Mouse (Mus musculus) right cerebral cortex, adult 18-20 months (tissue): Measurements from ENCODE around the gene Sergef.
A peak's percentile ranks its signal among the peaks of the same experiment; 100 is the strongest.
"Not testable (repeated sequence)": the region's sequence is repeated elsewhere in the genome, so short reads cannot be mapped to it uniquely, and the experiment has no call there.

Experiments
- DNase-seq: peaks from one replicate; pipeline ENCODE4 v3.0.0; 2022; ENCODE audit warnings: mixed read lengths

The Sergef gene

DNA sequence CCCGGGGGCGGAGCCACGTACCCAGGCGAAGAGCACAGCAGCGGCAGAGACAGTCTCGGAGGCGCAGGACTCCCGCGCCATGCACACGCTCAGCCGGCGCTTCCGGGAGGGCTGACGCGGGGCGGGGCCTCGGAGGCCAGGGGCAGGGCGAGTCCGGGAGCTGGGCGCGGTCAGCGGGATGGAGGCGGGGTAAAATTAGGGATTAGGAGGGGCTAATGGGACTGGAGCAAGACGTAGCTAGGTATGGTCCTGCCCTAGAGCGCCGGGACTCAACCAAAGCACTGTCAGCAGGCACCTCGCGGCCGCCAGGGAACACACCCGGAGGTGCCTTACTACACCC lies at the start of gene Sergef:
Gene Sergef, minus strand, starts transcription at position 116 of the 340 bp plus-strand sequence.
- DNase-seq = peak; percentile 94

DNA sequence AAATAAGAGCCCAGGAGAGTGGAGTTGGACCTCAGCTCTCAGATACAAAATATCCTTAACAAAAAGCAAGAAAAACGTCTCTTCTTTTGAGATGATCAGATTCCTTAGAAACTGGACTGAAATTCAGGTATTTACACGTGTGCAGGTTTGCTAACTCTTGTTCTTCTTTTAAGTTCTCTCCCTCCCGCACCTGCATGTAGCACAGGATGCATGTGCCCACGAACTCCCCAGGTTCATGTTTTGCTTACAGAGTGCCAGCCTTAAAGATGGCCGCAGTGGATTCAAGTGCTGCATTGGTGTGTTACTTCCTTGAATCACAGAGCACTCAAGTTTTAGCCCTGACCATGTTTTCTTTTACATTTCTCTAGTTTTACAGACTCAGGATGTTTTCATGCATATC lies 47.2 kb upstream of the Sergef start:
- DNase-seq = no peak

DNA sequence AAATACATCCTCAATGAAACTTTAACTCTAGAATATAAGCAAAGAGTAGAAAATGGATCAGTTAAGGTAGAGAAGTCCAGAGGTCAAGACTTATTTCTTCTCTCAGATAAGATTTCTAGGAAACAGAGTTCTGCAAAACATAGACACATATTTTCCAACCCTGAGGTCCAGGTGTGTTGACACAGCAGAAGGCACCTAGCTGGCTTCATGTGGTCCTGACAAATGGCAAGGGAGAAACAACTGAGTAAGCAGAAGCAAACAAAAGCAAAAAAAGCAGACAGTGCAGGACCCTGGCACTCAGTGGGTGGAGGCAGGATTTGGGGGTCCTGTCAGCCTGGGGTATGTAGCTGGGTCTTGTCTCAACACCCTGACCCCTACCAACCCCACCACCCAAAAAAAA lies 41.1 kb upstream of the Sergef start:
- DNase-seq = no peak

DNA sequence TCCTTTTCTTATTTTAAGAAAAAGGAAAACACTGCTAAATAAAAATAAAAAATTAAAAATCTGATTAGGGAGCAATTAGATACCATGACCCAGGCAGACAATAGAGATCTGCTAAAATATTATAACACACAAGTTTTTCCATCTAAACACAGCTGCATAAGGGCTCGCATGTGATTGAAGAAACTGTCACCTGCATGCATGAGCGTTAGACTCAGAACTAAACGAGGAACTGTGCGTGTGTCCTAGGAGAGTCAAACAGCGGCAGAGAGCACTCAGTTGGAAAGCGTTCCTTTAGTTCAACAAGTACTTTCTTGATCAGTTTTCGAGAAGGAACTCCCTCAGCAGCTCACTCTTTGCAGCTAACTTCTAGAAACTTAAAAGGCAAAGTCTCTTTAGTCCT lies 39.4 kb upstream of the Sergef start:
- not testable (repeated sequence) for DNase-seq

DNA sequence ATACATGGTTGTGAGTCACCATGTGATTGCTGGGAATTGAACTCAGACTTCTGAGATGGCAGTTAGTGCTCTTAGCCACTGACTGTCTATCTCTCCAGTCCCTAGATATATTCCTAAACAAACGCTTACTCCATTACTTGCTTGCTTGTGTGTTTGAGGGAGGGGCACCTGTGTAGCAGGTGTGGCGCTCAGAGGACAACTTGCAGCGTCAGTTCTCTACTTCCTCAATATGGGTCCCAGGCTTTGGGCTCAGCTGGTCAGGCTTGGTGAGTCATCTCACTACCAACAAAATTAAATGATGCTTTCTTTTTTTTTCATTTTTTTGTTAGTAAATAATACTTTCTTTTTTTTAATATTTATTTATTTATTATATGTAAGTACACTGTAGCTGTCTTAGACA lies 38.8 kb upstream of the Sergef start:
- DNase-seq = no peak

DNA sequence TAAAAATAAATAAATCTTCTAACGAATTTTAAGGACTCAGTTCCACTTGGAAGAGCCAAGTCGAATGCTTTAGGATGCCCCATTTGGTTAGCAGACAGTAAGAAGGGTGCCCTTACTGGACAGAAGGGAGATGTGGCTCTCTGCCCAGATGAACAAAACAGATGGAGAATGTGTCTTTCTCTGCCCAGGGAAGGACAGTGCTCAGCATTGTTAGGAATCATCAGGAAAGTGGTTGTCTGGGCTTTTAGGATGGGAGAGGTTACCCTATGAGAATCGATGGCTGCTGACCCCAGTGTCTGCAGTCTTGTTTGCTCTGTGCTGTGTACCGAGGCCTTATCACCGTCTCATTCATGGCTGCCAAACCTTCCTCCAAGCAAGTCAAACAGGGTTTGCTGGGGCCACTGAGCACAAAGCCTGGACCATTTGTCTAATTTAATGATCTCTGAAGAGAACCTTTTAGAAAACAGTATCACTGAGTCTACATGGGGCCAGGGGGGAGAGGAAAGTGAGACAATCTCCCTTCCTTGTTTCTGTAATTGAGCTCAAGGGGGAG lies 37.3 kb upstream of the Sergef start:
- no peak for DNase-seq

DNA sequence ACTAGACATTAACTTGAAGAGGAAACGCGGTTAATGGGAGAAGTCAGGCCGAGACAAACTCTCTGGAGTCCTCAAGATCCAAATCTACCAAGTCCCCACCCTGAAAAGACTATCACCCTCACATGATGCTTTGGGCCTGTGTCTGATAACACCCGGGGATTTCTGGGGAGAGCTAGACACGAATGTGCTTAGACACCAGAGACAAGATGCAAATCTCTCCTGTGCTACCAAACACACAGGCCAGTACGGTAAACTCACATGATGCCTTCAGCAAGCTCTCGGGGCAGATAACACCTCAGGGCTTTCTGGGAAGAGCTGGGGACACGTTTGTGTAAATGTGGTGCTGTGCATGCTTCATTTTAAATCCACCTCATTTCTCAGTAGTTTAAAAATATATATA lies 36.3 kb upstream of the Sergef start:
- no peak for DNase-seq

DNA sequence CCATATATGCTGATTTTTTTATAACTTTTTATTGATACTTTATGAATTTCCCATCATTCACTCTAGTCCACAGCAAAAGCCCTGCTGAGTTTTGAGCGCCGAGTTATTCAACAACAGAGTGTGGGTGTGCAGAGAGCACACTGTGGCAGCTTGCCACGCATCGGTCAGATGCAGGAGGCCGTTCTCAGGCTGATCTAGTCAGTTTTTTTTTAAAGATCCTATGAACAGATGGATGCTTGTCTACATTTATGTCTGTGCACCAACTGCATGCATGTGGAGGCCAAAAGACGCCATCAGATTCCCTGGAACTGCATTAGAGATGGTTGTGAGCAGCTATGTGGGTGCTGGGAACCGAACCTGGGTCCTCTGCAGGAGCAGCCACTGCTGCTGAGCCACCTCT lies 35.5 kb upstream of the Sergef start:
- no peak for DNase-seq

DNA sequence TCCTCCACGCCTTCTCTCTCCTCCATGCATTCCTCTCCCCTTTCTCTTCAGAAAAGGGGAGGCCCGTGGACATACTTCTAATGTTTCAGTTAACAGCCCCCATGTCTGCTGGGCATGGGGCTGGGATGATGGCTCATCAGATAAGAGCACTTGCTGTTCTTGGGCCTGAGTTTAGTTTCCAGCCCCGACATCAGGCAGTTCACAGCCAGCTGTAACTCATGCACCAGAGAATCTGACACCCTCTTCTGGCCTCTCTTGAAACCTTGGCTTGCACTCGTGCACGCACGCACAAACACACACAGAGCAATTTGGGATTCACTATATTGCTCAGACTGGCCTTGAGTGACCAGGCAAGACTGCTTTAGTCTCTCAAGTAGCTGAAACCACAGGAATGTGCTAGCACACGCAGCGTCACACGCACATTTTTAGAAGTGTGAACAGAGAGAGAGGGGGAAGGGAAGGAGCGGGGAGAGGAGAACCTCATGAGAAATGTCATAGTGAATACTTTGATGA lies 32.6 kb upstream of the Sergef start, which contains the start of gene Tph1:
Gene Tph1, minus strand, starts transcription at position 378 of the 513 bp plus-strand sequence.
- no peak for DNase-seq

DNA sequence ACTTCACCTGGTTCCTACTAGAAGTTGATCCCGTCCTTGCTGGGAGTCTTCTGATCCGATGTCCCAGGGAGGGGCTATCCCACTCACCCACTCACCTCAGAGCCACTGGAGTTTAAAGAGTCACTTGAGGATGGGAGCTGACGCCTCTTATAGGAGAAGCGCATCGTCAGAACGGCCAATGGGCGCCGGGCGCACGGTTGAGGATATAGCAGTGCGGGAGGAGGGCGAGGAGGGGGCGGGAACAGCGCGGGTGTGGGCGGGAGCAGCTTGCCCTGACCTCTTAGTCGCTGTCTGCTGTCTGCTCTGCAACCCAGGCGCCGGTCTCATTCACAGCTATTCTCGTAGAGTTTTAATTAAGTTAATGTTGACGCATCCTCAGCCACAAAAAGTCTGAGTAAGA lies 27.6 kb upstream of the Sergef start:
- no peak for DNase-seq

DNA sequence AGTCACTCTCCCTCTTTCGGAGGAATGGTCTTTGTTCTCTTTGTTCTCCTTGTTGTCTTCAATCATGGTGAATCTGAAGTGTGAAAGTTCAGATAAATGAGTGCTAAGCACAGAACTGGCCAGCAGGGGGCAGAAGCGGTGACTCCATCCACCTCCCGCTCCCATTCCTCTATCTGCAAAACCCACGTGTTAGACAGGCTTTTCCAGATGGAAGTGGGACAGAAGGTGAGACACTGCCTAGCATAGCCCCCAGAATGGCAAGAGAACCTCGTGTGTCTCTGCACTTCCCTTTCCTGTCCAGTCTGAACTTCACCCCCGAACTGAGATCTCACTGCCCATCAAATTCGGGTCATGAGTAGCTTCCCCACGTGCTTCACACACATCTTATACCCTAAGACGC lies 25.6 kb upstream of the Sergef start:
- no peak for DNase-seq

DNA sequence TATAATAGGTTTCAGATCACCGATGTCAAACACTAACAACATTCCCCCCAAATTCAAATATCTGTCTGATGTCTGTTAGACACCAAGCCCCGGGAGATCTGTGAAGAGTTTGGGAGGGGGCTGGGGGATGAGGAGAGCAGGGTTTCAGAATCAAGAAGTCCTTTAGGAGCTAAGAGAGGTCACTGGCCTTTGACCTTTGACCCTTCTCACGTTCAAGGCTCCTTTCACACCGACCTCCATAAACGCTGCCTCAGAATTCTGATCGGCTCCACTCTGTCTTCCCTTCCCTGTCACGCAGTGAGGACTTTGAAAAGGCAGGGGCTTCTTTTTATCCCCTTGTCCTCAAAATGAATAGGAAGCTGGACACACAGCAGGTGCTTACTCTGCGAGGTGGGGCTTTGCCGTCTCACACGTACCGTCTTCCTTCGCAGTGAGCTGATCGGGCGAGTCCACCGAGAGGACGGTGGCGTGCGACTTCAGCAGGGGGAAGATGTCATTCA lies 22.0 kb upstream of the Sergef start:
- no peak for DNase-seq

DNA sequence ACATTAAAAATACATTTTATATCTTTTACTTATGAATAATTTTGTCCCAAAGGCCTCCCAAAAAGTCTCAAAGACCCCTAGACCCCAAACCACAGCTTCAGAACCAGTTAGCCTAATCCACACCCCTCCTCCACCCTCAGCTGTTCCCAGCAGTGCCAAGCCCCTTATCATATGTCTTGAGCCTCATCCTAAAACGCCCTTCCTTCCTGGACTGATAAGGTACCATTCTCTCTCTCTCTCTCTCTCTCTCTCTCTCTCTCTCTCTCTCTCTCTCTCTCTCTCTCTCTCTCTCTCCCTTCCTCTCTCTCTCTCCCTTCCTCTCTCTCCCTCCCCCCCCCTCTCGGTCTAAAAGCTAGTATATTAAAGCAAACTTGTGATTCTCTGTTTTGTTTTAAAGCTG lies 12.7 kb upstream of the Sergef start:
- DNase-seq = no peak

DNA sequence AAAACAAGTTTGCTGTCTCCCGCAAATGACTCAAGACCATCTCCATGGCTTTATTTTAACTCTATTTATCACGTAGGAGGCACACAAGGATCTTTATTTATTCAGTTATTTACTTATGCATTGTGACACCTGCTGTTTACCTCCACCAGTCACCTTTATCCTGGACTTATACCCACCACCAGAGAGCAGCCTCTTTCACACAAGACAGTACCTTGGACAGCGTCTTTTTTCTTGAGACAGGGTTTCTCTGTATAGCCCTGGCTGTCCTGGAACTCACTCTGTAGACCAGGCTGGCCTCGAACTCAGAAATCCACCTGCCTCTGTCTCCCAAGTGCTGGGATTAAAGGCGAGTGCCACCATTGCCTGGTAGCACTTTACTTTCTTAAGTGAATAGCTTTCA lies 10.6 kb upstream of the Sergef start:
- not testable (repeated sequence) for DNase-seq

DNA sequence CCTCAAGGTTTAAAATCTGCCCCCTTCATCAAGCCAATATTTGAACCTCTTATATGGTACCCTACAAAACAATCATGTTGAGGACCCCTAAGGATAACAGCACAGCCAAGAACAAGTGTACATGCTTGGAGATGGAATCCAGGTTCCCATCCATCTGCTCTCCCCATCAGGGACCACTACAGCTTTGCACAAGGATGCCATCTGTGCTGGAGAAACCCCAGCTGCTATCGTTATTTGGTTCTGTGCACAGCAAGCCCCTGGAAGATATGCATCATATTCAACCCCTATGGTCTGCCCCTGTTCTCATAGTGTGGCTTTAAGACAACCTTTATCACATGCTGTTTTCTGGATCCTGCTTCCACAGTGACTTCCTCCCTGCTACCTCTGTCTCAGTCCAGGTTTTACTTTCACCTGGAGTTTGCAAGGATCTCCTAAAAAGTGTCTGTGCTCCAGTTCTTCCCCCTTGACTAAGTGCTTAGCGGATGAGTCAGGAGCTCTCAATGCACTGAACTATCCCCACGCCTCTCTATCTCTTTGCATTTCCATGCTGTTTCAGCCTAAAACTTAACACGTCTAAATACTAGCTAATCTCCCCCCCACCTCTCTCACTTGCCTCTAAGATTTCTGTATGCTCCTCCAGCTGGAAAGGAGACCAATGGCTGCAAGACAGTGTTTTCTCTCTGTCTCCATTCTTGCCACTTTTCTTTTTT lies 9.0 kb upstream of the Sergef start:
- peak; percentile 30 for DNase-seq

DNA sequence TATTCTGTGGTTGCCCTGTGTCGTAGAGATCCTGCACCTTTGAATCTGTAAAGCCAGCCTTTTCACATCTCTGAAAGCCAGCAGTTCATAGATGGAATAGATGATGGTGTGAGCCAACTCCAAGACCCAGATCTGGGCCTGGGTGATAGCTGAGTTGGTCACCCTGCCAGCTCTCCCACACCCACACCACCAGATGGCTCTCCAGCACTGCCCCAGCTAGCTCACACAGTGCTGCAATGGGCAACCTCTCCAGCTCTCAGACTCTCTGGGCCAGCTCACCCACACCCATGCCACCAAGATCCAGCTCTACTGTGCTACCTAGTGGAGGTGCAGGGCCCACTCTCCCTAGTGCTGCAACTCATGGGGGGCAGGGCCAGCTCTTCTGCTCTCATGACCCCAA lies 3.6 kb upstream of the Sergef start:
- DNase-seq = peak; percentile 56

DNA sequence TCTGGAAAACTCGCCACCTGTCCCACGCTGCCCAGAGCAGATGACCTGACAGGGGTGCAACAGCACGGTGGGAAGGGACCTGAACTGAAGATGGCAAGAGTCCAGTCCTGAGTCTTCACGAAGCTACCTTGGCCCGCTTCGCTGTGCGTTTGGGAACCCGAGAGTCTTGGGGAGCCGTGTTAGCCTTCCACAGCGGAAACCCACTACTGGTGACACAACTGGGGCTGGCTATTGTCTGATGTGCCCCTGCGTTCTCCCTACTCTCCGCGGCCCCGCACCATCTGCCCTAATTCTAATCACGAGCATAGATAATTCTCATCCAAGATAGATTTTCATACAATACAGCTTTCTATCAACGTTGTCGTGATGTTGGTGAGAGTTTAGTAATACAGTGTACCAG lies 455 bp upstream of the Sergef start:
- no peak for DNase-seq

DNA sequence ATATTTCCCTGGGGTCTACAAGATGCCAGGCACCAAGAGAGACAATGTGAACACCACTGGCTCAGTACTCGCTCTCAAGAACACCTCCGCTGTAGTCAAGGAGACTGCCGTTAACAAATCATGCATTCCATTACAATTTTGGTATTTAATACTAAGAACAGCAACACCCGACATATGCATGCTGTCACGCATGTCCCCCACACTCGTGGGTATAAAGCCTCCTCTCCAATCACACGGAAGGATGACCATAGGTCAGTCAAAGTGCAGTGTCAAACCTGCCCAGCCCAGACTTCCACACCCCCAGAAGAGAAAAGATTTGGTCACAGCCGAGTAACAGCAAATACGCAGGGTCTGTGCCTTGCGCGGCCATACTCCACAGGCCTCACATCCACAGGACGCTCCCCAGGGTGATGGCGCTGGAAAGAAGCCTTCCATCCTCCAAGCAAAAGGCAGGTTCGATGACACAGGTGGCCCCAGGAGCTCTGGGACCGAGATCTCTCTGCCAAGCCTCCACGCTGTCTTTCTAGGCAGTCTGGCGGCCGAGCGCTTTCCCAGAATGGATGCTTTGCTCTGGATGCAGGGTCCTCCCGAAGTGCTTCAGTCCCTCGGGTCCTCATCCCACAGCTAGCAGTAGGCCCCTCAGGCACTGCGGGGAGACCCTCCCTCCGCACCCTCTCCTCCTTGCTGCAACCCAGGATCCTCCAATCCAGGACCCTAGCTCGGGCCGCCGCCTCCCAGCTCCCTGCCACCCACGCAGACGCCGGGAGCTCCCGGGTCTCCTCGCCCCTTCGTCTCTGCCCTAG lies 517 bp downstream of the Sergef start:
- no peak for DNase-seq

DNA sequence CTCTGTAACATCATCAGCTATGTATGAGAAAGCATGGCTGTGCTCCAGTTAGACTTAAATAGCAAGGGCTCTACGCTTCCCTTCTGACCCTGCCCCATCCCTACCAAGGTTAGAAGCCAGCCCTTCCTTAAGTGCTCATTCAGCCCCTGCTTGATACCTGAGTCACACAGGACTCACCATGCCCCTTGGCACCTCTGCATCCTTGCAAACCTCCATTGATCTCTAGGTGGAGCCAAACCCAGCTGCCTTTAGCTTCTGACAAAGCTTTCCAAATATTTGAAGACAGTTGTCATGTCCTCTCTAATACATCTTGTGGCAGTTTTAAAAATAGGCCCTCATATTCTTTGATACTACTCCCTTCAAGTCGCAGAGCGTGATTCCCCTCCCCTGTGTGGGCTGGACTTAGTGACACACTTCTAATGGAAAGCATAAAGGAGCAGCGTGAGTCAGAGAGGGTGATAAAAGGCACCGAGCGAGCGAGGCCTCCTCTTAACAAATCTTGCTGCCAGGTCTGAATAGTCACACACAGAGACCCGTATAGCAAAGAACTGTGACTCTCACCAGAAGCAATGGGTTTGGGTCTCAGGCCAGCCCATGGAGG lies 11.1 kb downstream of the Sergef start:
- DNase-seq = peak; percentile 61

DNA sequence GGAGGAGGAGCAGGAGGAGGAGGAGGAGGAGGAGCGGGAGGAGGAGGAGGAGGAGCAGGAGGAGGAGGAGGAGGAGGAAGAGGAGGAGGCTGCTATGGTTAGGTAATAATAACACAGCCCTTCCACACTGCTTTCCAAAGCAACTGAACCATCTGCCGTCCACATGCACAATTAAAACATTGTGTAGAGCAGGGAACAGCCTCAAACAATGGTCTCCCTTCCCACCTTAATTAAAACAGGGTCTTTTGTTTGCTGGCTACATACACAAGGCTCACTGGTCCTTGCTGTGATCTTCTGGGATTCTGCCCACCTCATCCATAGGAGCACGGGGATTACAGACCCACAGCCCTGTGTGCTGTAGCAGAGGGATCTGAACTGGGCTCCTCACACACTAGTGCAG lies 15.6 kb downstream of the Sergef start:
- no peak for DNase-seq

DNA sequence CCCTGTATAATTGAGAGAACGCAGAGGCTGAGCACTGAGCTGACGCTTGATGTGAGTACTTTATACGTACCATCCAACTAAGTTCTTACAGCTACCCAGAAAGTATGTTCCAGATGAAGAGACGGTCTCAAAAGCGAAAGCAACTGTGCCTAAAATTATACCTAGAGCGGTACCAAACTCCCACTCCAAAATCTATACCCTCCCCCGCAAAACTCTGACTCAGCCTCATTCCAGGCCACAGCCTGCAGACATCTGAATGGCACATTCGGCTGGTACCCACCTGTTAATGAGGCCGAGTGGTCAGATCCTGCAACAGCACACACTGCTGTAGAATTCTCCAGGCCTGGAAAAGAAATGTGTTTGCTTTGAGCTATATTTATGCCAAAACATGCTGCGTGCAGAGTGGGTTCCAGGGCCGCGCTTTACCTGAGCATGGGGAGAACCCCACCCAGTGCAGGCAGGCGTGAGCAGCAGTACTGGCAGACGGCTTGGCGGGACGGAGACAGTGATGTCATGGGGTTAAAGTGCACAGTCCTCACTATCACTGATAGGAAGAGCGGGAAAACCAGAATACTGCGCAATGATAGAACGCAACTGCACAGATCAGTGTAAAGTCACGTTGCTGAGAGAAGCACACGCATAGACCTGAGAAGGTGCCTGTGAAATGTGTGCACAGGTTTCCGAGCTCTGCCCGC lies 21.0 kb downstream of the Sergef start:
- peak; percentile 79 for DNase-seq

DNA sequence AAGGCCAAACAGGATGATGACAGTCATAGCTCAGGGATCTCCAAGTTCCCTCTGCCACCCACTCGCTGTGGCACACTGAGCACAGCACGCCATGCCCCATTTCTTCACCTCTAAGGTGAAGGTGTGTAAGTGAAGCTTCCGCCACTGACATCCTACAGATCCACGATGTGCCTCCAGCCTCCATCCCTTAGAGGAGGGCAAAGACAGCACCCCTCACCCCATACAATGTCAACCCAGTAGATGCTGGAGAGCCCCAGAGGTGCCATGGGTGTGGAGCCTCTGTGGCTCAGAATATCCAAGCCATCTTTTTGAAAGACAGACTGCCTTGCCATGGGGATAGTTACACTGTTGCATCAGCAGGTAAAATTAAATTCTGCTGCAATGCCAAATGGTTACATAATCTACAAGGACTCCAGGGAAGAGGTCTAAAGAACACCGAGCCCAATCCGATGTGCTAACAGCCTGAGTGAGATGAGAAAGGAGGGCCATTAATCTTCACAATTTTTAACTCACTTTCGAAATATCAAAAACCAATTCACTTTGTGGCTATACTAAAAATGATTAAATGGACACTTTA lies 23.1 kb downstream of the Sergef start:
- DNase-seq = no peak
